Mouse (Mus musculus): ENCODE measurements around the gene Zfp664.
A peak's percentile ranks its signal among the peaks of the same experiment; 100 is the strongest.

Zfp664 gene

GRCm38 (mm10) chr5:124922356-124923352, 60.2 kb downstream of the Zfp664 start:
- DNase-seq (ENCODE audit: low spot score in 2 of 2): peak in 1 of 2 experiments; percentile 63

GRCm38 (mm10) chr5:124929425-124930054, 67.0 kb downstream of the Zfp664 start:
- no peak for DNase-seq (ENCODE audit: low spot score in 2 of 2)

- DNase-seq (ENCODE audit: low spot score in 2 of 2): peak in 1 of 2 experiments; percentile 69
Measured at GRCm38 (mm10) chr5:124930055-124930439, 67.6 kb downstream of the Zfp664 start.

GRCm38 (mm10) chr5:124930603-124931002, 68.1 kb downstream of the Zfp664 start:
- no peak for DNase-seq (ENCODE audit: low spot score in 2 of 2)

- DNase-seq (ENCODE audit: low spot score in 2 of 2): no peak
Measured at GRCm38 (mm10) chr5:124931076-124931475, 68.6 kb downstream of the Zfp664 start.

- DNase-seq (ENCODE audit: low spot score in 2 of 2): peak in 1 of 2 experiments; percentile 32
Measured at GRCm38 (mm10) chr5:124934558-124934957, 72.1 kb downstream of the Zfp664 start.

GRCm38 (mm10) chr5:124943181-124943792, 80.8 kb downstream of the Zfp664 start:
- DNase-seq (ENCODE audit: low spot score in 2 of 2): peak in 1 of 2 experiments; percentile 43

- peak in 1 of 2 experiments; percentile 73 for DNase-seq (ENCODE audit: low spot score in 2 of 2)
Measured at GRCm38 (mm10) chr5:124943793-124944383, 81.4 kb downstream of the Zfp664 start.

GRCm38 (mm10) chr5:124944384-124944783, 81.9 kb downstream of the Zfp664 start:
- DNase-seq (ENCODE audit: low spot score in 2 of 2): no peak

- no peak for DNase-seq (ENCODE audit: low spot score in 2 of 2)
Measured at GRCm38 (mm10) chr5:124945046-124945445, 82.6 kb downstream of the Zfp664 start.

- DNase-seq (ENCODE audit: low spot score in 2 of 2): no peak
Measured at GRCm38 (mm10) chr5:124950623-124951278, 88.3 kb downstream of the Zfp664 start.

GRCm38 (mm10) chr5:124951333-124951732, 88.8 kb downstream of the Zfp664 start:
- no peak for DNase-seq (ENCODE audit: low spot score in 2 of 2)

Measured in cerebellum, postnatal 4 days (tissue).